ENCODE assay signal across 9 mouse cellular contexts in genomic region chr4:80910871-80911701, GRCm38 (mm10). TPM values are rescaled to one million over a fixed set of nuclear protein-coding genes. Genes with fewer than 3 reads are reported as not detected.
DNase-seq lines count a peak whose midpoint lies in the region; ATAC-seq lines count a peak whose summit lies in the region.
"Had no signal": no experiment of that assay in that cellular context is flagged by ENCODE, and none has a peak within 500 bp of the region (broad histone marks: within the 10 kb centered on the region; RNA-seq: fewer than 3 reads in every experiment).

No protein-coding gene starts in this region.

- H3K4me3 ChIP-seq in embryonic facial prominence, embryonic 12.5 days: peak overlapping the region; percentile 62
- H3K4me3 ChIP-seq in neural tube, embryonic 13.5 days: peak overlapping the region; percentile 64

- peak overlapping the region; percentile 66 for H3K27ac ChIP-seq in embryonic facial prominence, embryonic 12.5 days
- peak overlapping the region; percentile 92 for H3K27ac ChIP-seq in neural tube, embryonic 13.5 days (replicated peaks)

- no peaks in the 10 kb centered on the region for H3K9me3 ChIP-seq in embryonic facial prominence, embryonic 12.5 days
- no peaks in the 10 kb centered on the region for H3K9me3 ChIP-seq in neural tube, embryonic 13.5 days

- H3K4me1 ChIP-seq in embryonic facial prominence, embryonic 12.5 days: 0 out of 2 replicates have a peak, but pooled peaks cover 3% of the 10 kb centered on the region
- H3K4me1 ChIP-seq in neural tube, embryonic 13.5 days (replicated peaks): peaks cover 14% of the 10 kb centered on the region

- peak overlapping the region; percentile 91 for H3K4me2 ChIP-seq in embryonic facial prominence, embryonic 12.5 days (replicated peaks)
- H3K4me2 ChIP-seq in neural tube, embryonic 13.5 days: peak overlapping the region; percentile 63

- peak; percentile 7 for DNase-seq in thymus, postnatal 4 days
- no peak for DNase-seq in thymus, adult 18-20 months
- peak; percentile 25 for DNase-seq in heart, adult 8-10 months (ENCODE audit: low spot score)
- peak; percentile 42 for DNase-seq in kidney, adult 9 months
- peak; percentile 14 for DNase-seq in liver
- peak; percentile 41 to 59 for DNase-seq in urinary bladder, postnatal 4 days (ENCODE audit: low spot score in 2 of 2)

- under 1% methylated on average over 58 of the region's 58 CpGs for WGBS in embryonic facial prominence, embryonic 12.5 days
- WGBS in neural tube, embryonic 13.5 days: under 1% methylated on average over 58 of the region's 58 CpGs

- H3K9ac ChIP-seq in embryonic facial prominence, embryonic 12.5 days: peak overlapping the region; percentile 61
- H3K9ac ChIP-seq in neural tube, embryonic 13.5 days: peak overlapping the region; percentile 81

- peak; percentile 77 for ATAC-seq in embryonic facial prominence, embryonic 12.5 days (ENCODE audit: insufficient number of reproducible peaks, insufficient read depth, low FRiP score, low TSS enrichment)
- ATAC-seq in neural tube, embryonic 13.5 days (ENCODE audit: low read depth): peak; percentile 90

- H3K27me3 ChIP-seq in embryonic facial prominence, embryonic 12.5 days: no peaks in the 10 kb centered on the region
- H3K27me3 ChIP-seq in neural tube, embryonic 13.5 days: no peaks in the 10 kb centered on the region

- no peaks in the 10 kb centered on the region for H3K36me3 ChIP-seq in embryonic facial prominence, embryonic 12.5 days
- no peaks in the 10 kb centered on the region for H3K36me3 ChIP-seq in neural tube, embryonic 13.5 days

RNA-seq across cellular contexts. Expression of gene Lurap1l, which starts 0.6 kb away (rescaled TPM):
- 4.7 and 5.2 TPM in 2 replicates for polyA plus RNA-seq in embryonic facial prominence, embryonic 12.5 days (2016; fragmentation: Nextera tagmentation; extraction: Ambion mirVana)
- 1 to 10 TPM; 1.0 to 1.9 (median 1.2) TPM for total RNA-seq in heart, adult 8-10 months (2022)
- 8.2 and 10.3 TPM in 2 replicates for polyA plus RNA-seq in neural tube, embryonic 13.5 days (2015; fragmentation: Nextera tagmentation; extraction: Ambion mirVana)
- total RNA-seq: MEL had no signal

Comparison
In these comparisons a context has a peak if more than half of its experiments do, and no peak if none do; other contexts are left out.
1. DNase-seq: peak in thymus, postnatal 4 days (single experiment), heart, adult 8-10 months (single experiment), kidney, adult 9 months (single experiment), liver (single experiment) and urinary bladder, postnatal 4 days (2 of 2); none in thymus, adult 18-20 months (0 of 2).